Mouse (Mus musculus): ENCODE data around the gene Olfr1058.

GRCm38 (mm10) chr2:86378293-86378692 is 10.1 kb downstream of the Olfr1058 start, which contains the start of gene Olfr1057:
- no peak for TF ChIP-seq CTCF (IDR thresholded peaks at IDR 0.05)
- TF ChIP-seq EP300 (IDR thresholded peaks at IDR 0.05) = no peak
